In the genomic region with DNA sequence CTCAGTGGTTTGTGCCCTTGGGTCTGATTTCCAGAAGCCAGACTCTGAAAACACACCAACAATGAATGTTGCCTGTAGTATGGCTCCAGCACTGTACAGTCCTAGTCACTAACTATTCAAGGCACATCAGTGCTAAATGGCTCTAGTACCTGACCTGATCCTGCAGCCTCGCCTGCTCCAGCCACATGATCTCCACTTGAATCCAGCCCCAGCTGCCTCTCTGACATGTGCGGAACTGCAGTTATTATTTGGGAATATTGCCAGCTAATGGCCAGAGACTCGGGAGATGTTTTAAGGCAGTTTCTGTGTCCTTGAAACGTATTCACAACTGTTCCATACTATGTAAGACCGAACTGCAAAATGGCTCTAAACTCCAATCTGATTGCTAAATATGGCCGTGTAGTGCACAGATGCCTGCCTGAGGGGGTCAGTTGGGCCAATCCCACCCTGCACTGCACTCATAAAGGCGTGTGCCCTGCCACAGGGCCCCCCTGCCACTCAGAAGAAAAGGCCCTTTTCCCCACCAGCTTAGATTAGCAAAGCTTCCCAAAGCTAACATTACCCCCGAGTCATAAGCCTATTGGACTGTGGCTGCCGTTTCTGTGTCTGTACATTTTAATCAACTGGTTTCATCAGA, we compare ENCODE assay signal across 7 mouse cellular contexts. TPM values are rescaled to one million over a fixed set of nuclear protein-coding genes. Genes with fewer than 3 reads are reported as not detected.
DNase-seq lines count a peak whose midpoint lies in the region; ATAC-seq lines count a peak whose summit lies in the region.

No protein-coding gene starts in this region.

- peak overlapping the region; percentile 38 for H3K4me2 ChIP-seq in lung, embryonic 16.5 days (ENCODE audit: low read depth, low read length)
- peak overlapping the region; percentile 17 for H3K4me2 ChIP-seq in forebrain, embryonic 12.5 days
- H3K4me2 ChIP-seq in intestine, embryonic 16.5 days (ENCODE audit: low read depth, low read length) = peak overlapping the region; percentile 42
- peak overlapping the region; percentile 42; the same call in 1 of the 2 replicates for H3K4me2 ChIP-seq in stomach, embryonic 15.5 days

- 29% methylated on average over 9 of the region's 9 CpGs for WGBS in lung, embryonic 16.5 days
- WGBS in forebrain, embryonic 12.5 days = 34% methylated on average over 9 of the region's 9 CpGs
- 34% methylated on average over 9 of the region's 9 CpGs for WGBS in intestine, embryonic 16.5 days
- WGBS in stomach, embryonic 15.5 days = 26% methylated on average over 9 of the region's 9 CpGs

- DNase-seq in lung, postnatal 10 days = no peak
- DNase-seq in layer of hippocampus, adult 18-20 months (ENCODE audit: low spot score in 2 of 2) = no peak

- peak; percentile 10; the same call in 1 of the 2 replicates for ATAC-seq in lung, embryonic 16.5 days (ENCODE audit: low read depth)
- peak; percentile 49 for ATAC-seq in forebrain, embryonic 12.5 days (ENCODE audit: low FRiP score)
- peak; percentile 13; the same call in 1 of the 2 replicates for ATAC-seq in intestine, embryonic 16.5 days
- no peak for ATAC-seq in stomach, embryonic 15.5 days (ENCODE audit: insufficient read depth, low FRiP score, low read depth)
- ATAC-seq in erythroid progenitor cell, adult 5-6 weeks (replicated peaks; ENCODE audit: low FRiP score, poor library complexity, severe bottlenecking) = no peak

- H3K27ac ChIP-seq in lung, embryonic 16.5 days (ENCODE audit: low read length) = peak overlapping the region; percentile 96
- H3K27ac ChIP-seq in forebrain, embryonic 12.5 days = peak overlapping the region; percentile 81
- peak overlapping the region; percentile 87 for H3K27ac ChIP-seq in intestine, embryonic 16.5 days (ENCODE audit: low read length)
- H3K27ac ChIP-seq in stomach, embryonic 15.5 days = peak overlapping the region; percentile 96

- no peak overlapping the region for H3K4me3 ChIP-seq in lung, embryonic 16.5 days (ENCODE audit: low read length)
- H3K4me3 ChIP-seq in forebrain, embryonic 12.5 days (replicated peaks) = no peak overlapping the region
- H3K4me3 ChIP-seq in intestine, embryonic 16.5 days (ENCODE audit: low read length) = no peak overlapping the region
- H3K4me3 ChIP-seq in stomach, embryonic 15.5 days (replicated peaks) = no peak overlapping the region

- H3K9ac ChIP-seq in lung, embryonic 16.5 days (ENCODE audit: low read length) = peak overlapping the region; percentile 49
- peak overlapping the region; percentile 33; the same call in 1 of the 2 replicates for H3K9ac ChIP-seq in forebrain, embryonic 12.5 days
- H3K9ac ChIP-seq in intestine, embryonic 16.5 days (ENCODE audit: low read depth, low read length) = peak overlapping the region; percentile 41; the same call in 1 of the 2 replicates
- H3K9ac ChIP-seq in stomach, embryonic 15.5 days = no peak overlapping the region; the same call in 1 of the 2 replicates

- peaks cover 10% of the 10 kb centered on the region for H3K36me3 ChIP-seq in lung, embryonic 16.5 days (ENCODE audit: control insufficient read depth, insufficient read depth, low read length)
- H3K36me3 ChIP-seq in forebrain, embryonic 12.5 days (replicated peaks) = peaks cover 9% of the 10 kb centered on the region
- H3K36me3 ChIP-seq in intestine, embryonic 16.5 days (ENCODE audit: control insufficient read depth, insufficient read depth, low read length) = 0 out of 2 replicates have a peak, but pooled peaks cover 2% of the 10 kb centered on the region
- H3K36me3 ChIP-seq in stomach, embryonic 15.5 days = no peaks in the 10 kb centered on the region

- no peaks in the 10 kb centered on the region for H3K9me3 ChIP-seq in lung, embryonic 16.5 days (ENCODE audit: control insufficient read depth, low read length)
- H3K9me3 ChIP-seq in forebrain, embryonic 12.5 days = no peaks in the 10 kb centered on the region
- H3K9me3 ChIP-seq in intestine, embryonic 16.5 days (ENCODE audit: control insufficient read depth, low read length) = no peaks in the 10 kb centered on the region
- no peaks in the 10 kb centered on the region for H3K9me3 ChIP-seq in stomach, embryonic 15.5 days

- H3K4me1 ChIP-seq in lung, embryonic 16.5 days (replicated peaks; ENCODE audit: control insufficient read depth, insufficient read depth, low read length) = peaks cover 55% of the 10 kb centered on the region
- peaks cover 38% of the 10 kb centered on the region for H3K4me1 ChIP-seq in forebrain, embryonic 12.5 days
- peaks cover 26% of the 10 kb centered on the region for H3K4me1 ChIP-seq in intestine, embryonic 16.5 days (ENCODE audit: control insufficient read depth, insufficient read depth, low read length)
- peaks cover 48% of the 10 kb centered on the region for H3K4me1 ChIP-seq in stomach, embryonic 15.5 days

- H3K27me3 ChIP-seq in lung, embryonic 16.5 days (ENCODE audit: control insufficient read depth, insufficient read depth, low read depth, low read length) = no peaks in the 10 kb centered on the region
- no peaks in the 10 kb centered on the region for H3K27me3 ChIP-seq in forebrain, embryonic 12.5 days
- no peaks in the 10 kb centered on the region for H3K27me3 ChIP-seq in intestine, embryonic 16.5 days (replicated peaks; ENCODE audit: control insufficient read depth, insufficient read depth, low read length)
- no peaks in the 10 kb centered on the region for H3K27me3 ChIP-seq in stomach, embryonic 15.5 days (replicated peaks)

RNA-seq across cellular contexts. Expression of a gene that starts 11.0 kb away (rescaled TPM):
- 617 and 655 TPM in 2 replicates for polyA plus RNA-seq in lung, embryonic 16.5 days (2015; fragmentation: Nextera tagmentation; extraction: Ambion mirVana)
- 146 and 173 TPM in 2 replicates for polyA plus RNA-seq in forebrain, embryonic 12.5 days (2016; fragmentation: Nextera tagmentation; extraction: Ambion mirVana)
- 208 and 225 TPM in 2 replicates for polyA plus RNA-seq in intestine, embryonic 16.5 days (2015; fragmentation: Nextera tagmentation; extraction: Ambion mirVana)
- polyA plus RNA-seq in stomach, embryonic 15.5 days (2015; fragmentation: Nextera tagmentation; extraction: Ambion mirVana) = 327 and 347 TPM in 2 replicates
- 1.1 and 2.1 TPM in 2 replicates for total RNA-seq in erythroid progenitor cell, adult 5-6 weeks (2015; ENCODE audit: low replicate concordance)
- total RNA-seq in erythroid progenitor cell, adult 5-6 weeks (2017; ENCODE audit: low replicate concordance) = 0.51 and 1.6 TPM in 2 replicates
- total RNA-seq in layer of hippocampus, adult 18-20 months (2021) = 10 to 100 TPM; 31.3 to 34.0 TPM

Comparison
In these comparisons a context has a peak if more than half of its experiments do, and no peak if none do; other contexts are left out.
1. ATAC-seq: peak in lung, embryonic 16.5 days (single experiment), forebrain, embryonic 12.5 days (single experiment) and intestine, embryonic 16.5 days (single experiment); none in stomach, embryonic 15.5 days (single experiment) and erythroid progenitor cell, adult 5-6 weeks (single experiment).
2. Peak in every context shown above with its lines, with median percentiles within 50 percentile points of each other: H3K27ac ChIP-seq and H3K4me2 ChIP-seq.